Mouse (Mus musculus): ENCODE measurements at regions not wholly inside any gene's neighbourhood (a gene's known extent, or its start where the extent isn't known, plus 50 kb on each side); places are given as distances from the start of the nearest gene placed in this dataset.

GRCm38 (mm10) chr11:65558236-65558635 lies 229.9 kb downstream of the Map2k4 start:
- Histone ChIP-seq H3K9ac (replicated peaks; ENCODE audit: low read depth, low read length) (no peak overlapping the region), H3K9me3 (replicated peaks; ENCODE audit: control insufficient read depth, low read length) (no peaks in the 10 kb centered on the region), H3K4me3 (ENCODE audit: low read depth, low read length) (no peak overlapping the region), H3K36me3 (replicated peaks; ENCODE audit: control insufficient read depth, insufficient read depth, low read length) (no peaks in the 10 kb centered on the region), H3K27ac (ENCODE audit: low read depth) (no peak overlapping the region), H3K27me3 (ENCODE audit: control insufficient read depth, insufficient read depth, low read length) (no peaks in the 10 kb centered on the region), H3K4me1 (ENCODE audit: control insufficient read depth, insufficient read depth) (no peaks in the 10 kb centered on the region), H3K4me2 (ENCODE audit: low read depth, low read length) (no peak overlapping the region)
- ATAC-seq (ENCODE audit: insufficient read depth, low read depth) (no peak), DNase-seq (ENCODE audit: low spot score) (no peak)
- TF ChIP-seq EP300 (IDR thresholded peaks at IDR 0.05; ENCODE audit: low read depth) (no peak), CTCF (IDR thresholded peaks at IDR 0.05; ENCODE audit: low read depth) (no peak)
- 61% methylated on average over 4 of the region's 4 CpGs for WGBS

- H3K27ac ChIP-seq (ENCODE audit: low read depth) = no peak overlapping the region
- TF ChIP-seq EP300 (IDR thresholded peaks at IDR 0.05; ENCODE audit: low read depth) (no peak), CTCF (IDR thresholded peaks at IDR 0.05; ENCODE audit: low read depth) (no peak)
Observed at GRCm38 (mm10) chr11:65551073-65551472, 237.0 kb downstream of the Map2k4 start.

GRCm38 (mm10) chr11:65544281-65544680 lies 243.8 kb downstream of the Map2k4 start:
- Histone ChIP-seq H3K36me3 (replicated peaks; ENCODE audit: control insufficient read depth, insufficient read depth, low read length) (no peaks in the 10 kb centered on the region), H3K4me2 (ENCODE audit: low read depth, low read length) (no peak overlapping the region), H3K9me3 (replicated peaks; ENCODE audit: control insufficient read depth, low read length) (no peaks in the 10 kb centered on the region), H3K4me3 (ENCODE audit: low read depth, low read length) (no peak overlapping the region), H3K27me3 (ENCODE audit: control insufficient read depth, insufficient read depth, low read length) (no peaks in the 10 kb centered on the region), H3K4me1 (ENCODE audit: control insufficient read depth, insufficient read depth) (no peaks in the 10 kb centered on the region), H3K27ac (ENCODE audit: low read depth) (no peak overlapping the region), H3K9ac (replicated peaks; ENCODE audit: low read depth, low read length) (no peak overlapping the region)
- ATAC-seq (ENCODE audit: insufficient read depth, low read depth) = no peak
- WGBS = 90% methylated on average over 5 of the region's 5 CpGs
- DNase-seq (ENCODE audit: low spot score) = no peak
- no peak for TF ChIP-seq CTCF (IDR thresholded peaks at IDR 0.05; ENCODE audit: low read depth)

More at GRCm38 (mm10) chr11:65551073-65551472, 237.0 kb downstream of the Map2k4 start:
- H3K4me2 ChIP-seq (ENCODE audit: low read depth, low read length) = no peak overlapping the region
- no peaks in the 10 kb centered on the region for H3K9me3 ChIP-seq (replicated peaks; ENCODE audit: control insufficient read depth, low read length)
- H3K9ac ChIP-seq (replicated peaks; ENCODE audit: low read depth, low read length) = no peak overlapping the region
- H3K4me3 ChIP-seq (ENCODE audit: low read depth, low read length) = no peak overlapping the region
- no peaks in the 10 kb centered on the region for H3K36me3 ChIP-seq (replicated peaks; ENCODE audit: control insufficient read depth, insufficient read depth, low read length)
- no peaks in the 10 kb centered on the region for H3K27me3 ChIP-seq (ENCODE audit: control insufficient read depth, insufficient read depth, low read length)
- H3K4me1 ChIP-seq (ENCODE audit: control insufficient read depth, insufficient read depth) = no peaks in the 10 kb centered on the region
- ATAC-seq (ENCODE audit: insufficient read depth, low read depth) (no peak), DNase-seq (ENCODE audit: low spot score) (no peak)
- WGBS = 81% methylated on average over 6 of the region's 6 CpGs

GRCm38 (mm10) chr11:65543581-65543980 lies 244.5 kb downstream of the Map2k4 start:
- ATAC-seq (ENCODE audit: insufficient read depth, low read depth) (no peak), DNase-seq (ENCODE audit: low spot score) (no peak)
- Histone ChIP-seq H3K36me3 (replicated peaks; ENCODE audit: control insufficient read depth, insufficient read depth, low read length) (no peaks in the 10 kb centered on the region), H3K9ac (replicated peaks; ENCODE audit: low read depth, low read length) (no peak overlapping the region), H3K27me3 (ENCODE audit: control insufficient read depth, insufficient read depth, low read length) (no peaks in the 10 kb centered on the region), H3K4me2 (ENCODE audit: low read depth, low read length) (no peak overlapping the region), H3K4me1 (ENCODE audit: control insufficient read depth, insufficient read depth) (no peaks in the 10 kb centered on the region), H3K27ac (ENCODE audit: low read depth) (no peak overlapping the region), H3K4me3 (ENCODE audit: low read depth, low read length) (no peak overlapping the region), H3K9me3 (replicated peaks; ENCODE audit: control insufficient read depth, low read length) (no peaks in the 10 kb centered on the region)
- WGBS = 88% methylated on average over 3 of the region's 3 CpGs
- no peak for TF ChIP-seq CTCF (IDR thresholded peaks at IDR 0.05; ENCODE audit: low read depth)
- TF ChIP-seq EP300 (IDR thresholded peaks at IDR 0.05; ENCODE audit: low read depth) = no peak

GRCm38 (mm10) chr11:65537046-65537630 lies 251.0 kb downstream of the Map2k4 start:
- 89% methylated on average over 16 of the region's 16 CpGs for WGBS
- TF ChIP-seq CTCF (IDR thresholded peaks at IDR 0.05; ENCODE audit: low read depth) = no peak
- TF ChIP-seq EP300 (IDR thresholded peaks at IDR 0.05; ENCODE audit: low read depth) = no peak
- H3K27me3 ChIP-seq (ENCODE audit: control insufficient read depth, insufficient read depth, low read length) = no peaks in the 10 kb centered on the region
- no peaks in the 10 kb centered on the region for H3K4me1 ChIP-seq (ENCODE audit: control insufficient read depth, insufficient read depth)
- no peaks in the 10 kb centered on the region for H3K9me3 ChIP-seq (replicated peaks; ENCODE audit: control insufficient read depth, low read length)
- H3K27ac ChIP-seq (ENCODE audit: low read depth) = no peak overlapping the region
- no peaks in the 10 kb centered on the region for H3K36me3 ChIP-seq (replicated peaks; ENCODE audit: control insufficient read depth, insufficient read depth, low read length)
- no peak for DNase-seq (ENCODE audit: low spot score)
- H3K4me3 ChIP-seq (ENCODE audit: low read depth, low read length) = no peak overlapping the region
- no peak for ATAC-seq (ENCODE audit: insufficient read depth, low read depth)
- H3K9ac ChIP-seq (replicated peaks; ENCODE audit: low read depth, low read length) = no peak overlapping the region
- no peak overlapping the region for H3K4me2 ChIP-seq (ENCODE audit: low read depth, low read length)
